Mouse (Mus musculus): Measurements from ENCODE around the gene Kazald1. TPM values are rescaled to one million over a fixed set of nuclear protein-coding genes. Genes with fewer than 3 reads are reported as not detected.

The Kazald1 gene
- polyA plus RNA-seq (2015; fragmentation: Nextera tagmentation; extraction: Ambion mirVana) = 0.94 and 1.1 TPM in 2 replicates

DNA sequence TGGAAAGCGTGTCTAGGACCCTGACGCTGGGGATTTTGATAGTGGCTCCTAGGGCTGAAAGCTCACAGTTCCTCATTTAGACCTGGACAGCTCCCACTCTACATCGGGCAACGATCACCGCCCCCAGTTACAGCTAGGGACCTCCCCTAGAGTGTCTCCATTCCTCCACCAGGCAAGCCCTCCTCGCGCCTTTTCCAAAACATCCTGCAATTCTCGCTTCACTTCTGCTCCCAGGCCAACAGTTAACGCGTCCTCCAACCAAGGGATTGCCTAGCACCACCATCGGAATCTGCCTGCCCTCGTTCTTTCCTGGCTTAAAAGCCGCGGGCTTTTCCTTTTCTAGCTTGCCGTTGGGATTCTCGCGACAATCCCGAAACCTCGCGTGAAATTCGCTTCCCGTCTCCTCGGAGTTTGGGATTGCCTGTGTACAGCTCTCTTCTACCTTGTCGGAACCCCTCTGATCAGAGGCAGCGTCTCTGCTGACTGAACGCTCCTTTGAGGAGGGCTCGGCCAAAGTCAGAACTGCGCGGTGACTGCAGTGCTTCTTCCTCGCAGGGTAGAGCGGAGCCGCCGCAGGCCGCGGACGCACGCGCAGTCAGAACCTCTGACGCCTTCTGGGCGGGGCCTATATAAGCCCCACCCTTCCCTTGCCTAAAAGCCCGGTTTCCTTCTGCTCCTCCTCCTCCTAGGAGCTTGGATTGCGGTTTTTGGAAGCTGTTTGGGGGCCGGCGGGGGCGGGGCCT lies at the start of gene Kazald1:
Gene Kazald1, plus strand, starts transcription at position 662 of the 743 bp plus-strand sequence.
- peak within 1 kb of the TSS; percentile 83 for H3K27ac ChIP-seq
- under 1% methylated on average over 45 of the region's 45 CpGs for WGBS
- H3K9ac ChIP-seq (replicated peaks) = peak within 1 kb of the TSS; percentile 75
- H3K4me2 ChIP-seq (replicated peaks) = peak within 1 kb of the TSS; percentile 91
- peak; percentile 84 for ATAC-seq
- H3K4me1 ChIP-seq (replicated peaks) = peaks cover 31% of the 10 kb centered on the region
- H3K27me3 ChIP-seq = peaks cover 69% of the 10 kb centered on the region
- peak within 1 kb of the TSS; percentile 55 for H3K4me3 ChIP-seq (replicated peaks)
- H3K9me3 ChIP-seq = no peaks in the 10 kb centered on the region
- H3K36me3 ChIP-seq = no peaks in the 10 kb centered on the region

DNA sequence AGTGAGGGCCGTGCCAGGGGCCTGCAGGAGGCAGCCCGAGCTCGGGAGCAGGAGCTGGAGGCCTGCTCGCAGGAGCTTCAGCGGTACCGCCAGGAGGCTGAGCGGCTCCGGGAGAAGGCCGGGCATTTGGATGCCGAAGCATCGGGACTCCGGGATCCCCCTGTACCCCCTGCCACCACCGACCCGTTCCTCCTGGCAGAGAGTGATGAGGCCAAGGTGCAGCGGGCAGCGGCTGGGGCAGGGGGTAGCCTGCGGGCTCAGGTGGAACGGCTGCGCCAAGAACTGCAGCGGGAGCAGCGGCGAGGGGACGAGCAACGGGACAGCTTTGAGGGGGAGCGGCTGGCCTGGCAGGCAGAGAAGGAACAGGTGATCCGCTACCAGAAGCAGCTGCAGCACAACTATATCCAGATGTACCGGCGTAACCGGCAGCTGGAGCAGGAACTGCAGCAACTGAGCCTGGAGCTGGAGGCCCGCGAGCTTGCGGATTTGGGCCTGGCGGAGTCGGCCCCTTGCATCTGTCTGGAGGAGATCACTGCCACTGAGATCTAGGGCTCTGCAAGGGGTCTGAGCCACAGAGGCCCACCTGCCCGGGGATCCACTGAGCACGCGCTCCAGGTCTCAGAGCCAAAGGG lies 49.0 kb upstream of the Kazald1 start:
- H3K36me3 ChIP-seq = peaks cover 68% of the 10 kb centered on the region
- no peaks in the 10 kb centered on the region for H3K9me3 ChIP-seq
- no peak overlapping the region for H3K9ac ChIP-seq (replicated peaks)
- no peaks in the 10 kb centered on the region for H3K27me3 ChIP-seq
- no peak overlapping the region for H3K27ac ChIP-seq
- no peak for ATAC-seq
- H3K4me2 ChIP-seq (replicated peaks) = no peak overlapping the region
- WGBS = 94% methylated on average over 37 of the region's 37 CpGs
- H3K4me3 ChIP-seq (replicated peaks) = no peak overlapping the region
- H3K4me1 ChIP-seq (replicated peaks) = peaks cover 21% of the 10 kb centered on the region

DNA sequence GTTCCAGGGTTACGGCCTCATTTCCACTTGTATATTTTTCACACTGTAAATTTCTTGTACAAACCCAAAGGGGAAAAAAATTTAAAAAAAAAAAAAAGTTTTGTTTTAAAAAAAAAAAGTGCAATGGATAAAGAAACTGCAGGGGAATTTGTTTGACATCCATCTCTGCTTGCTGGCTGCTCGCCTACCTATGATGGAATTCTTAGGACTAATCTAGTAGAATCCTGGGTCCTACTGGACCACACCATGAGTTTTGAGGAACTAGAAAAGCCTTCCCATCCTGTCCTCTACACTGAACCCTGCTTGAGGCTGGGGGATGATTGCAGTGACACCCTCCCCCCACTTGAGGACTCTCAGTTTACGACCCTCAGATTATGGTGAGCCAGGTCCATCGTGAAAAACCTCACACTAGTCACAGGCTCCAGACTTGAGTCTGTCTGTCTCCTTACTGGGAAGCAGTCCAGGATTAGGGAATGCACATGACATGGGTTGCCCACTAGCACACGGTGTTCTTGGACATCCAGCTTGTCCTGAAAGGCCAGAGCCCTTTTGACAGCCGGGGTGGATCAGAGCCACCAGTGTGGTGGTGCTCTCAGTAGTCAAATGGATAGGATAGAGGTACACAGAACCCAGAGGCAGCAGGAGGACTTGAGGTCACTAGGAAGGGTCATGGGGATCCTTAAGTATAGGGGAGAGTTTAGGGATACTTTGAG lies 47.9 kb upstream of the Kazald1 start:
- Histone ChIP-seq H3K27me3 (no peaks in the 10 kb centered on the region), H3K4me1 (replicated peaks) (peaks cover 13% of the 10 kb centered on the region; the same call in 1 of the 2 replicates), H3K4me2 (replicated peaks) (no peak overlapping the region), H3K36me3 (peaks cover 61% of the 10 kb centered on the region), H3K9ac (replicated peaks) (no peak overlapping the region), H3K4me3 (replicated peaks) (no peak overlapping the region), H3K27ac (no peak overlapping the region), H3K9me3 (no peaks in the 10 kb centered on the region)
- ATAC-seq = no peak
- WGBS = 86% methylated on average over 6 of the region's 6 CpGs

DNA sequence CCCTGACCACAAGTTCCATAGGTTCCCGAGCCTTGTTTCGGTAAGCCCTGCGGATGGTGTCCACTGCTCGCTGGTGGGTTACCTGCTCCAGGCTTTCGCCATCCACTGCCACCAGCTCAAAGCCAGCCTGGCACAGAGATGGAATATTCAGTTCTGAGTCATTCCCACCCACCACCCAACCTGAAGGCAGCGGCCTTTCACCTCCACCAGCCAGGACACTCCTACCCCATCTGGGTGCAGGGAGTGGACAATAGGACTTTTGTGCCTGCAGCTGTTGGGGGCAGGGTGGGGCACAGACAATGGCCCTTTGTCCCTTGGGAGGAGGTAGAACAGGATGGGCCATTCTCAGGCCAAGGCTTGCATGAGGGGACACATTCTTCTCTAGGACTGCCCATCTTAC lies 47.2 kb upstream of the Kazald1 start:
- H3K36me3 ChIP-seq = peaks cover 56% of the 10 kb centered on the region

DNA sequence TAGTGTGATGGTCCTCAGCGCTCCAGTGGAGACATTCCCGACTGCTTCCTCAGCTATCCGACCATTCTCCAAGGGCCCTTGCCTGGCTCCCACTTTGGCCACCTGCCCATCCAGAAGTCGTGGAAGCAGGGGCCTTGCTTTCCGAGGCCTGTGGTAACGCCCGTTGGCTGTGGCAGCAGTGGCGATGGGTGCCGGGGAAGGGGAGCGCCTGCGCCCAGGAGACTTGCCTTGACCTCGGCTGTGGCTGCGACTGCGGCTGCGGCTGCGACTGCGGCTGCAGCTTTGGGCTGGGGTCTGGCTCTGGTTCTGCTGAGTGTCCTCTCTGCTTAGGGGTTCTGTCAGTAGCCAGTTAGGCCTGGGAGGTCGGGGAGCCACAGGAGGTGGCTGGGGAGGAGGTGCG lies 46.3 kb upstream of the Kazald1 start:
- Histone ChIP-seq H3K36me3 (peaks cover 50% of the 10 kb centered on the region), H3K4me3 (replicated peaks) (no peak overlapping the region), H3K9me3 (no peaks in the 10 kb centered on the region), H3K27ac (no peak overlapping the region), H3K4me1 (replicated peaks) (peaks cover 15% of the 10 kb centered on the region; the same call in 1 of the 2 replicates), H3K27me3 (no peaks in the 10 kb centered on the region), H3K9ac (replicated peaks) (no peak overlapping the region), H3K4me2 (replicated peaks) (no peak overlapping the region)
- WGBS = 68% methylated on average over 19 of the region's 19 CpGs
- no peak for ATAC-seq

More for the DNA sequence above, 47.2 kb upstream of the Kazald1 start:
- Histone ChIP-seq H3K27me3 (no peaks in the 10 kb centered on the region), H3K9ac (replicated peaks) (no peak overlapping the region), H3K9me3 (no peaks in the 10 kb centered on the region), H3K4me3 (replicated peaks) (no peak overlapping the region), H3K4me2 (replicated peaks) (no peak overlapping the region), H3K4me1 (replicated peaks) (peaks cover 14% of the 10 kb centered on the region; the same call in 1 of the 2 replicates), H3K27ac (no peak overlapping the region)
- ATAC-seq = no peak
- WGBS = 75% methylated on average over 6 of the region's 6 CpGs

DNA sequence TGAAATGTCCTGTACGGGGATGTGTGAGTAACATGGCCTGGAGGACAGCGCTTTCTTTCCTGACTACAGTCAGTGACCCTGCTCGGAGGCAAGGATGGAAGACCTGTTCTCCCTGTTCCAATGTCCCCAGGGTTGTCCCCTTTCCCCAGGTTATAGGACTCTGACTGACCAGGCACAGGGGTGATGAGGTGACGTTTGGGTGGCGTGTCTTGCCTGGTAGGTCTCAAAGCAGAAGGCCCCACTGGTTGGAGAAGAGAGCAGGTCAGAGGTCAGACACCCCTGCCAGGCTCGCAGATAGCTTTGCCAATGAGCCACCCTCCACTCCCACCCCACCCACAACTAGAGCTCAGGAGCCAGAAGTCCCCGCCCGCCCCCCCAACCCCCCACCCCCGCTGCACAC lies 45.5 kb upstream of the Kazald1 start:
- WGBS = 56% methylated on average over 9 of the region's 9 CpGs
- Histone ChIP-seq H3K27ac (no peak overlapping the region), H3K27me3 (no peaks in the 10 kb centered on the region), H3K9ac (replicated peaks) (no peak overlapping the region), H3K4me3 (replicated peaks) (no peak overlapping the region), H3K4me2 (replicated peaks) (no peak overlapping the region), H3K4me1 (replicated peaks) (peaks cover 18% of the 10 kb centered on the region; the same call in 1 of the 2 replicates), H3K9me3 (no peaks in the 10 kb centered on the region), H3K36me3 (peaks cover 44% of the 10 kb centered on the region)
- ATAC-seq = no peak

DNA sequence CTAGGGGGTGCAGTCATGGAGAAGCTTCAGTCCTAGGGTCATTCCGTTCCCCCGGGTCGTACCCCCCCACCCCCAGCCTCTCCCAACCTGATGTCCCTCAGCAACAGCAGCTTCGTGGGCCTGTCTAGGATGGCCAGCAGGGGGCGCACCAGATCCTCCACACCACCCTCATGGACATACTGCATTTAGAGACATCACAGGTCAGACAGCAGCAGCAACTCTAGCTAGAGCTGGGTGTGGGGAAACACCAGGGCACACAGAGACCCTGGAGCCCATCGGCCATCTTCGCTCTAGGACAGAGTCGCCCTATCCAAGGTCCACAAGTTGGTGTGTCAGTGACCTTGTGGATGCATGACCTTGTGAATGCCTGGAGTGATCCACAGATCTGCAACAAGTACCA lies 44.9 kb upstream of the Kazald1 start:
- H3K9ac ChIP-seq (replicated peaks) = no peak overlapping the region
- no peaks in the 10 kb centered on the region for H3K9me3 ChIP-seq
- no peak overlapping the region for H3K27ac ChIP-seq
- H3K4me3 ChIP-seq (replicated peaks) = no peak overlapping the region
- ATAC-seq = peak; percentile 43; the same call in 1 of the 2 replicates
- no peak overlapping the region for H3K4me2 ChIP-seq (replicated peaks)
- peaks cover 38% of the 10 kb centered on the region for H3K36me3 ChIP-seq
- 31% methylated on average over 8 of the region's 8 CpGs for WGBS
- H3K27me3 ChIP-seq = no peaks in the 10 kb centered on the region
- peaks cover 18% of the 10 kb centered on the region; the same call in 1 of the 2 replicates for H3K4me1 ChIP-seq (replicated peaks)

DNA sequence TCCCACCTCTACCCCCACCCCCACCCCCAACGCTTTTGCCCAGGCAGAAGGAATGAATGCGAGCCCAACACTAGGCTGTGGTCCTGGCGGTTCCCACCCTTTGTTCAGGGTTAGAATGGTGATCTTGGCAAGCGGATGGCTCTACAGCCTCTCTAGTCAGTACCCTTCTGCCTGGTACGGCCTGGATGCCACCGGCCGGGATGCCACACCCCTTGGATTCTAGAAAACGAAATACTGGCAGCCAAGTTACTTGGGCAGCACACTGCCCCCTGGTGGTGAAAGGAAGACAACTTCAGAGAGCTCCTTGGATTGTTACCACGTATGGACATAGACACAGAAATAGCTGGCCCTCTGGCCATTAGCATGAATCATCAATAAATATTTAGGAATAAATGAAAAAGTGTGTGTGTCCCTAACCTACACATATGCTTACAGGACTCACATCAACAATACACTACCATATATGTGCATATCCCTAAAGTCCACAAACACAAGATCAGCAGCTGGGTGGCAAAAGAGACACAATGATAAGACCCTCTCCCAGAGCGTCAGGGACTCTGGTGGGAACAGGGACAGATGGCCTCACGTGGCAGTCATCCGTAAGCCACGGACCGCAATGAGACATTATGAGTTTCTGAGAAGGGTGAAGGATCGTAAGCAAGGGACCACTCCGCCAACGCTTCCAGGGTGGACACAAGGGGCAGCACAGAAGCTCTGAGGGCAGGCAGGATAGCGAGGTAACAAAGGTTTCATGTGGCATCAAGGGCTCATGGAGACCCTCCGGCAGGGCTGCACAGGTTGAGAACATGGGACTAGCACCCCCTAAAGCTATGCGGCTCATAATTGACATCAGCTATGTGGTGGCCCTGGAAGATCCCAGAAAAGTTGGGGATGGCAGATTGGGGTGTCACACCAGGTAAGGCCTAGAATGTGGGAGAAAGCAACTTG lies 44.0 kb upstream of the Kazald1 start:
- 0 out of 2 replicates have a peak, but pooled peaks have one; percentile 57 for ATAC-seq
- peaks cover 18% of the 10 kb centered on the region; the same call in 1 of the 2 replicates for H3K4me1 ChIP-seq (replicated peaks)
- peaks cover 29% of the 10 kb centered on the region for H3K36me3 ChIP-seq
- H3K27me3 ChIP-seq = no peaks in the 10 kb centered on the region
- peak overlapping the region; percentile 27 for H3K4me2 ChIP-seq (replicated peaks)
- H3K4me3 ChIP-seq (replicated peaks) = no peak overlapping the region
- WGBS = 39% methylated on average over 20 of the region's 20 CpGs
- no peaks in the 10 kb centered on the region for H3K9me3 ChIP-seq
- H3K9ac ChIP-seq (replicated peaks) = no peak overlapping the region
- H3K27ac ChIP-seq = no peak overlapping the region

DNA sequence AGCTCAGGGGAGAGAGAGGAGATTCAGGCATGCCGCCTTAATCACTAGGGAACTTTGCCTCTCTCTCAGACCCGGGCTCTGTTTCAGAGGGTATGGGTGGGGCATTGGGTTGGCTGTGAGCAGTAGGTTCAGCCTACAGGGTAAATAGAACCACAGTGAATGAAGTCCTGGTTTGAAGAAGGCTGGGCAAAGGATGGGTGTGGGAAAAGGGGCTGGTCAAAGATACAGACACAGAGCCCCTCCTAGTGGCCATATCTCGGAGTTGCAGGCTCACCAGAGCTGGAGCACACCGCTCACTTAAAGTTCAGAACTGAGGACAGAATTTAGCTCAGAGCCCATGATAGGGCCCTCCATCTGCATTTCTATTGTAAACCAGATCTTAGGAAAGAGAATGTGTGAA lies 43.3 kb upstream of the Kazald1 start:
- Histone ChIP-seq H3K4me2 (replicated peaks) (no peak overlapping the region), H3K9ac (replicated peaks) (no peak overlapping the region), H3K36me3 (peaks cover 22% of the 10 kb centered on the region), H3K4me1 (replicated peaks) (peaks cover 18% of the 10 kb centered on the region; the same call in 1 of the 2 replicates), H3K27ac (no peak overlapping the region), H3K27me3 (no peaks in the 10 kb centered on the region), H3K9me3 (no peaks in the 10 kb centered on the region), H3K4me3 (replicated peaks) (no peak overlapping the region)
- peak; percentile 22; the same call in 1 of the 2 replicates for ATAC-seq
- WGBS = 18% methylated on average over 4 of the region's 4 CpGs

DNA sequence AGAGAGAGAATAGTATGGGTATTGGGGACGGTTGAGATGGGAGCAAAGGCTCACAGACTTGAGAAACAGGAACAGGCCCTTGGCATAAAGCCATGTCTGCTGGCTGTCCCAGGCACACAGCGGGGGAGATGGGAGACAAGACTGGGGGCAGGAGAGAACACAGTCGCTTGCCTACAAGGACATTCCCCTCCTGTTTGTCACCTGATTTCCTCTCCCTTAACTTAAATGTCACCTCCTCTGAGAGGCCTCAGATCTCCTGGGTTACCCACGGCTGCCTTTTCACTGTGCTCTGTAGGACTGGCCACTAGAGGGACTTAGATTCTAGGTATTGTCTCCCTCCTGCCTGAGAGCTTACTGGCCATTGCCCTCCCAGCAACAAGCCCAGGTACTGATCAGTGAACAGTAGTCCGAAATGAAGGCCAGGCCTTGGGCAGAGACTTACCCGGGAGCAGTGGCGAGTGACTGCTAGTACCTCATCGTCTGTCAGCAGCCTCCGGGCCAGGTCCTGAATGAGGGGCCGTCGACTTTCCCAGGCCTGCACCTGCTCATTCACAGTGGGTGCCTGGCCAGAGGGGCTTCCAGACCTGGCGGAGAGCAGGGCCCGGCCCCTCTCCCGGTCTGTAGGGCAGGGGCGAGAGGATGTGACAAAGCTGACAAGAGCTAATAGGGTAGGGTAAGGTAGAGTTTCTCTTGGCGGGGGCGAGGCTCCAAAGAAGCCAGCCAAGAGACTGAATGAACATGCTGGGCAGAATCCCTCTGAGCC lies 42.3 kb upstream of the Kazald1 start:
- no peak overlapping the region for H3K4me3 ChIP-seq (replicated peaks)
- H3K4me1 ChIP-seq (replicated peaks) = peaks cover 17% of the 10 kb centered on the region; the same call in 1 of the 2 replicates
- H3K27me3 ChIP-seq = no peaks in the 10 kb centered on the region
- H3K9me3 ChIP-seq = no peaks in the 10 kb centered on the region
- H3K36me3 ChIP-seq = peaks cover 12% of the 10 kb centered on the region
- ATAC-seq = no peak
- 50% methylated on average over 17 of the region's 17 CpGs for WGBS
- H3K9ac ChIP-seq (replicated peaks) = no peak overlapping the region; the same call in 1 of the 2 replicates
- H3K4me2 ChIP-seq (replicated peaks) = no peak overlapping the region
- no peak overlapping the region for H3K27ac ChIP-seq
